Mouse (Mus musculus) embryonic facial prominence, embryonic 14.5 days (tissue): ENCODE measurements around the gene Jmjd8. TPM values are rescaled to one million over a fixed set of nuclear protein-coding genes. Genes with fewer than 3 reads are reported as not detected.
"Not testable (repeated sequence)": the region's sequence is repeated elsewhere in the genome, so short reads cannot be mapped to it uniquely, and the experiment has no call there.

Experiments
- ATAC-seq: fragments of 200-750 bp; cut with Nextera tagmentation; 2 replicates; pipeline ENCODE4 v1.8.0; 2017; ENCODE audit warnings: low read depth, moderate number of reproducible peaks, moderate TSS enrichment
- DNase-seq: peaks from one replicate; pipeline ENCODE4 v3.0.0-alpha.2; 2015; ENCODE audit warnings: low spot score
- H3K27ac ChIP-seq: fragments of 300-500 bp; sonication (generic); replicated peaks from 2 replicates; pipeline ENCODE4 v1.5.1; 2014; ENCODE audit warnings: low read depth, mild to moderate bottlenecking, low read length, moderate library complexity
- H3K27me3 ChIP-seq: fragments of 300-500 bp; sonication (generic); replicated peaks from 2 replicates; pipeline ENCODE4 v1.6.1; 2014; ENCODE audit warnings: low read length; ENCODE audit not compliant: control insufficient read depth, insufficient read depth
- H3K36me3 ChIP-seq: fragments of 300-500 bp; sonication (generic); 2 replicates; pipeline ENCODE4 v1.6.1; 2014; ENCODE audit warnings: low read length, mixed read lengths; ENCODE audit not compliant: control insufficient read depth, insufficient read depth
- H3K4me1 ChIP-seq: fragments of 300-500 bp; sonication (generic); 2 replicates; pipeline ENCODE4 v1.6.1; 2014; ENCODE audit warnings: antibody characterized with exemption, low read length; ENCODE audit not compliant: control insufficient read depth, insufficient read depth
- H3K4me2 ChIP-seq: fragments of 300-500 bp; sonication (generic); 2 replicates; pipeline ENCODE4 v1.6.1; 2014; ENCODE audit warnings: low read depth, mild to moderate bottlenecking, low read length, moderate library complexity, mixed read lengths
- H3K4me3 ChIP-seq: fragments of 300-500 bp; sonication (generic); 2 replicates; pipeline ENCODE4 v1.5.1; 2014; ENCODE audit warnings: low read depth, mild to moderate bottlenecking, low read length
- H3K9ac ChIP-seq: fragments of 300-500 bp; sonication (generic); 2 replicates; pipeline ENCODE4 v1.6.1; 2014; ENCODE audit warnings: low read depth, mild to moderate bottlenecking, low read length, moderate library complexity, mixed read lengths
- H3K9me3 ChIP-seq: fragments of 300-500 bp; sonication (generic); 2 replicates; pipeline ENCODE4 v1.6.1; 2016; ENCODE audit warnings: low read length; ENCODE audit not compliant: control insufficient read depth
- WGBS: fragments of 180-500 bp; shearing (Covaris S2); extraction: QIAGEN DNeasy Blood & Tissue Kit; methylation state at CpG from one replicate; pipeline ENCODE4 v1.1.7; 2014; 5-methylcytosine and 5-hydroxymethylcytosine counted together
- polyA plus RNA-seq: library from polyadenylated mRNA; unstranded; fragments of >200 nt; fragmentation: Nextera tagmentation; extraction: Ambion mirVana; gene quantifications from 2 replicates; pipeline ENCODE4 v1.2.1, GENCODE M21; 2014

Jmjd8 gene
- polyA plus RNA-seq, 1 experiment from 2014 or later, result 35.2 TPM

DNA sequence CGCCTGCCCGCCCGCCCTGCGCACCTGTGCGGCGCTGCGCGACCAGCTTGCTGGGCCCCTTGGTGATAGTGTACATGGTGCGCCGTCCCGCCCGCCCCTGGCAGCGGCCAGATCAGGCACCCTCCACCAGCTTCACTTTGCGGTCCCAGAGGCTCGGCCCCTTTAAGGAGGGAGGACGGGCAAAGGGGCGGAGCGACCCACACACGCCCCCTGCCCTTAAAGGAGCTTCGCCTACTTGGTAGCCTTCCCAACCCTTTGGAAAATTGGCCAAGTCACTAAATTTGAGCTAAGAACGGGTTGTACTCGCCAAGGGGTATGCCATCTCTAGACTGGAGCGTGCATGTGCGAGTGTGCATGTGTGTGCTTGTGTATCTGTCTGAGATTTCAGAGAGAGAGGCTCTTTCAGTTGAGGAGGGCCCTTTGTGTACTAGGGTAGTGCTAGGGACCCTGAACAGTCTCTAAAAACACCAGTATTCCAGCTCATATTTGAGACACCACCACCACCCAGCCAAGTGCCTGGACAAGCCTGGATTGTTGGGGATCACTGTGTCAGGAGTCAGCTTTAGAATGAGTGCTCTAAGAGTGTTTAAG lies 40.0 kb downstream of the Jmjd8 start, which contains the start of gene Mcrip2:
Mcrip2 (minus strand) TSS at position 164 of the 591 bp plus-strand sequence.
- H3K4me2 ChIP-seq, result peak within 1 kb of the TSS; percentile 99
- H3K36me3 ChIP-seq, result no peaks in the 10 kb centered on the region
- H3K27ac ChIP-seq, result peak within 1 kb of the TSS; percentile 35
- no peaks in the 10 kb centered on the region for H3K27me3 ChIP-seq
- 0% methylated on average over 20 of the region's 24 CpGs for WGBS
- ATAC-seq (peak; percentile 93), DNase-seq (peak; percentile 91)
- peak within 1 kb of the TSS; percentile 77 for H3K4me3 ChIP-seq
- no peaks in the 10 kb centered on the region for H3K9me3 ChIP-seq
- peaks cover 6% of the 10 kb centered on the region; the same call in 1 of the 2 replicates for H3K4me1 ChIP-seq
- peak within 1 kb of the TSS; percentile 67 for H3K9ac ChIP-seq

- ATAC-seq, result no peak
- Histone ChIP-seq H3K27ac (no peak overlapping the region), H3K36me3 (no peaks in the 10 kb centered on the region), H3K9me3 (no peaks in the 10 kb centered on the region), H3K27me3 (no peaks in the 10 kb centered on the region), H3K9ac (no peak overlapping the region), H3K4me3 (no peak overlapping the region), H3K4me2 (no peak overlapping the region), H3K4me1 (peaks cover 6% of the 10 kb centered on the region; the same call in 1 of the 2 replicates)
- DNase-seq, result no peak
- WGBS, result 84% methylated on average over 8 of the region's 8 CpGs
Observed at GRCm38 (mm10) chr17:25869498-25869897, 40.8 kb downstream of the Jmjd8 start.

- DNase-seq (no peak), ATAC-seq (no peak)
- H3K27me3 ChIP-seq, result no peaks in the 10 kb centered on the region
- H3K9ac ChIP-seq, result no peak overlapping the region
- H3K4me3 ChIP-seq, result no peak overlapping the region
- no peak overlapping the region for H3K27ac ChIP-seq
- no peaks in the 10 kb centered on the region for H3K36me3 ChIP-seq
- H3K4me1 ChIP-seq, result peaks cover 6% of the 10 kb centered on the region; the same call in 1 of the 2 replicates
- 87% methylated on average over 2 of the region's 2 CpGs for WGBS
- no peak overlapping the region for H3K4me2 ChIP-seq
- H3K9me3 ChIP-seq, result no peaks in the 10 kb centered on the region
Observed at GRCm38 (mm10) chr17:25869954-25870353, 41.3 kb downstream of the Jmjd8 start.

GRCm38 (mm10) chr17:25871566-25871965 lies 42.9 kb downstream of the Jmjd8 start:
- not testable (repeated sequence) for H3K4me3 ChIP-seq, H3K27me3 ChIP-seq, ATAC-seq, H3K9ac ChIP-seq, H3K9me3 ChIP-seq, H3K4me2 ChIP-seq, H3K27ac ChIP-seq, H3K36me3 ChIP-seq, DNase-seq
- peaks cover 13% of the 10 kb centered on the region for H3K4me1 ChIP-seq

- Histone ChIP-seq H3K4me3 (no peak overlapping the region), H3K9me3 (no peaks in the 10 kb centered on the region), H3K4me1 (peaks cover 10% of the 10 kb centered on the region), H3K27ac (no peak overlapping the region), H3K4me2 (no peak overlapping the region), H3K27me3 (no peaks in the 10 kb centered on the region), H3K36me3 (no peaks in the 10 kb centered on the region), H3K9ac (no peak overlapping the region)
- 81% methylated on average over 3 of the region's 3 CpGs for WGBS
- DNase-seq (no peak), ATAC-seq (no peak)
Observed at GRCm38 (mm10) chr17:25872676-25873075, 44.0 kb downstream of the Jmjd8 start.

DNA sequence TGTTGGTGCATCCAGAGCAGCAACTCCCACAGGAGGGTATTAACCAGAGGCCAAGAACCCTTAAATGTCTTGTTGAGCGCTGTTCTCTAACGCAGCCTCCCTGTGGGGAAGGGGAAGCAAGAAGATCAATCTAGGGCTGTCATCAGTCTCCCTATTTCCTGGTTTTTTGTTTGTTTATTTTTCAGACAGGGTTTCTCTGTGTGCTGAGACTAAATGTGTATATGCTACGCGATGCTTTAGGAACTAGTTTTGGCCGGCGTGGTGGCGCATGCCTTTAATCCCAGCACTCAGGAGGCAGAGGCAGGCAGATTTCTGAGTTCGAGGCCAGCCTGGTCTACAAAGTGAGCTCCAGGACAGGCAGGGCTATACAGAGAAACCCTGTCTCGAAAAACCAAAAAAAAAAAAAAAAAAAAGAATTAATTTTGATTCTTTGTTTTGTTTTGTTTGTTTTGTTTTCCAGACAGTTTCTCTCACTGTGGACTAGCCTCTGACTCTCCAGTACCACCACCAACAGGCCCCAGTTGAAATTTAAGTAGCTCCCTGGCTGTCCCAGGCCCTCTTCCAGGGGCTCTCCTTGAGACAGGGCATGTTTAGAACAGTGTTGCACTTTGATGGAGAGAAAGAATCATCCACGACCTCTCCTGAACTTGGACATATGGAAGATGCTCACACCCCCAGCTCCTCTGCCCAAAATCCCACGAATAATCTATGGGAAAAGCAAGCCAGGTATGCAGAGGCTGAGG lies 44.9 kb downstream of the Jmjd8 start:
- no peaks in the 10 kb centered on the region for H3K9me3 ChIP-seq
- ATAC-seq, result no peak
- no peak overlapping the region for H3K9ac ChIP-seq
- H3K27ac ChIP-seq, result no peak overlapping the region
- DNase-seq, result no peak
- 69% methylated on average over 11 of the region's 11 CpGs for WGBS
- H3K4me2 ChIP-seq, result peak overlapping the region; percentile 85
- peak overlapping the region; percentile 79 for H3K4me3 ChIP-seq
- no peaks in the 10 kb centered on the region for H3K27me3 ChIP-seq
- H3K4me1 ChIP-seq, result peaks cover 7% of the 10 kb centered on the region; the same call in 1 of the 2 replicates
- peaks cover 7% of the 10 kb centered on the region for H3K36me3 ChIP-seq

DNA sequence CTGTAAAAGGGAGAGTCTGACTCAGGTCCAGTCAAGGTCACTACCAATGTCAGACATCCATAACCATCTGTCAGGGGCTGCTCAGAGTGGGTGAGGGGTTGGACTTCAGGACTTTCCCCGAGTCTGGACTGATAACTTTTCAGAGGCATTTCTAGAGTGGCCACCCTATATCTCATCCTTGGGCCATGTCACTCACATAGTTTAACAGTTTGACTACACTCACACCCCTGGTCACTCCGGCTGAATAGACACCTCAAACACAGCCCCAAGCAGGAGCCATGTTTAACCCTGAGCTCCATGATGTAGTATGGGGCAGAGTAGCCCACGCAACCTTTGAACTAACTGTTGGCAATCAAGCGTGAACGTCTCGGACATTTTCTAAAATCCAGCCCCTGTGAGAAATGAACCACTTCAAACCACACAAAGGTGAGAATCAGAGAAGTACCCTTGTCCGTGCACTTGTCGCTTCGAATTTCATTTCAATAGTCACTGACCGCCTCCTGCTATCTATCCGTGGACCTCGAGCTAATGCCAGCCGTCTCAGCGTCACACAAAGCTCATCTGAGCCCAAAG lies 45.6 kb downstream of the Jmjd8 start:
- H3K27me3 ChIP-seq, result no peaks in the 10 kb centered on the region
- peak overlapping the region; percentile 78 for H3K9ac ChIP-seq
- ATAC-seq, result no peak
- DNase-seq, result no peak
- H3K4me2 ChIP-seq, result peak overlapping the region; percentile 85
- peaks cover 7% of the 10 kb centered on the region; the same call in 1 of the 2 replicates for H3K4me1 ChIP-seq
- no peaks in the 10 kb centered on the region for H3K9me3 ChIP-seq
- 6% methylated on average over 14 of the region's 14 CpGs for WGBS
- H3K4me3 ChIP-seq, result peak overlapping the region; percentile 79
- peaks cover 14% of the 10 kb centered on the region for H3K36me3 ChIP-seq
- peak overlapping the region; percentile 94 for H3K27ac ChIP-seq

DNA sequence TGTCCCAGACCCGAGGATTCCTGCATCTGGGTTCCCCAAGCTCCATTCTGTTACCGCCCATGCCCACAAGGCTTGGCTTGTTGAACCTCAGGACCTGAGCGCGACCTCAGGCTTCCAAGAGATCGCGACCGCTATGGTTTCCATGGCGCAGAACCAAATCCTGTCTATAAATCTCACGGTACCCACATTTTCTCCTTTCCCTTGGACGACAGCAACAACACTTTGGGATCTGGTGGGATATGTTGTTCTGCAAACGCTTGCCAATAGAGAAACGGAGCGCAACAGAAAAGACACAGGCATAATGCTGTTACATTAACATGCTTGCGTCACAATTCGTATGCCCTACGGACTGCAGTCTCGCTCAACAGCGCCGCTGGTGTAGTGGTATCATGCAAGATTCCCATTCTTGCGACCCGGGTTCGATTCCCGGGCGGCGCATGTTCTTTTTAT lies 46.1 kb downstream of the Jmjd8 start, which contains the start of gene Mettl26:
Mettl26 (plus strand) TSS at position 354 of the 450 bp plus-strand sequence.
- ATAC-seq, result peak; percentile 80
- WGBS, result 1% methylated on average over 25 of the region's 25 CpGs
- Histone ChIP-seq H3K4me3 (peak within 1 kb of the TSS; percentile 79), H3K27me3 (no peaks in the 10 kb centered on the region), H3K9me3 (no peaks in the 10 kb centered on the region), H3K27ac (peak within 1 kb of the TSS; percentile 94), H3K9ac (peak within 1 kb of the TSS; percentile 78), H3K36me3 (peaks cover 15% of the 10 kb centered on the region), H3K4me2 (peak within 1 kb of the TSS; percentile 85), H3K4me1 (peaks cover 7% of the 10 kb centered on the region; the same call in 1 of the 2 replicates)
- peak; percentile 94 for DNase-seq
